Mouse (Mus musculus) forebrain, postnatal 0 days (tissue): ENCODE data around the gene Plpp7. TPM values are rescaled to one million over a fixed set of nuclear protein-coding genes. Genes with fewer than 3 reads are reported as not detected.

ENCODE experiments used
- ATAC-seq: fragments of 200-750 bp; cut with Nextera tagmentation; 2 replicates; pipeline ENCODE4 v1.8.0; 2017; ENCODE audit warnings: mild to moderate bottlenecking, moderate library complexity
- DNase-seq: peaks from one replicate; pipeline ENCODE4 v3.0.0-alpha.2; 2015
- H3K27ac ChIP-seq: fragments of 300-500 bp; sonication (generic); 2 replicates; pipeline ENCODE4 v1.5.1; 2014; ENCODE audit warnings: low read depth, mild to moderate bottlenecking, antibody characterized with exemption, low read length, moderate library complexity, mixed read lengths
- H3K27me3 ChIP-seq: fragments of 300-500 bp; sonication (generic); 2 replicates; pipeline ENCODE4 v1.6.1; 2014; ENCODE audit warnings: mild to moderate bottlenecking, low read length, mixed read lengths; ENCODE audit not compliant: insufficient read depth
- H3K36me3 ChIP-seq: fragments of 300-500 bp; sonication (generic); 2 replicates; pipeline ENCODE4 v1.6.1; 2014; ENCODE audit warnings: mild to moderate bottlenecking, moderate library complexity; ENCODE audit not compliant: insufficient read depth
- H3K4me1 ChIP-seq: fragments of 300-500 bp; sonication (generic); 2 replicates; pipeline ENCODE4 v1.6.1; 2014; ENCODE audit warnings: antibody characterized with exemption; ENCODE audit not compliant: insufficient read depth
- H3K4me2 ChIP-seq: fragments of 300-500 bp; sonication (generic); 2 replicates; pipeline ENCODE4 v1.6.1; 2014; ENCODE audit warnings: low read depth, mild to moderate bottlenecking, moderate library complexity
- H3K4me3 ChIP-seq: fragments of 300-500 bp; sonication (generic); 2 replicates; pipeline ENCODE4 v1.5.1; 2014; ENCODE audit warnings: low read depth, low read length, mixed read lengths
- H3K9ac ChIP-seq: fragments of 300-500 bp; sonication (generic); 2 replicates; pipeline ENCODE4 v1.6.1; 2014; ENCODE audit warnings: mild to moderate bottlenecking
- H3K9me3 ChIP-seq: fragments of 300-500 bp; sonication (generic); 2 replicates; pipeline ENCODE4 v1.6.1; 2016; ENCODE audit warnings: low read length
- CTCF ChIP-seq: sonication (generic); IDR thresholded peaks from 2 replicates; pipeline ENCODE4 v1.5.1; 2016; ENCODE audit warnings: antibody characterized with exemption, control low read depth, low read depth
- WGBS: fragments of 180-500 bp; shearing (Covaris S2); extraction: QIAGEN DNeasy Blood & Tissue Kit; methylation state at CpG from one replicate; pipeline ENCODE4 v1.1.7; 2014; 5-methylcytosine and 5-hydroxymethylcytosine counted together
- polyA plus RNA-seq: library from polyadenylated mRNA; unstranded; fragments of >200 nt; fragmentation: Nextera tagmentation; extraction: Ambion mirVana; gene quantifications from 2 replicates; pipeline ENCODE4 v1.2.1, GENCODE M21; 2015
- total RNA-seq: library from RNA; depleted of rRNA; stranded (reverse); fragments of >200 nt; gene quantifications from 2 replicates; pipeline ENCODE4 v1.2.3, GENCODE M21; 2014

Gene Plpp7
- total and polyA plus RNA-seq, 2 experiments from 2014 or later = 21.5 to 24.0 TPM

- Histone ChIP-seq H3K4me1 (peaks cover 15% of the 10 kb centered on the region), H3K9ac (peak overlapping the region; percentile 64), H3K4me3 (peak overlapping the region; percentile 50), H3K4me2 (peak overlapping the region; percentile 77), H3K27me3 (no peaks in the 10 kb centered on the region), H3K36me3 (peaks cover 12% of the 10 kb centered on the region; the same call in 1 of the 2 replicates), H3K9me3 (no peaks in the 10 kb centered on the region), H3K27ac (no peak overlapping the region)
- no peak for DNase-seq
- ATAC-seq = no peak
- no peak for TF ChIP-seq CTCF
- 81% methylated on average over 10 of the region's 10 CpGs for whole genome bisulfite sequencing
These were observed 743 bp downstream of the Plpp7 start for GRCm38 (mm10) chr2:32096122-32096420.

GRCm38 (mm10) chr2:32102944-32103343 lies 7.6 kb downstream of the Plpp7 start:
- DNase-seq (no peak), ATAC-seq (no peak)
- no peaks in the 10 kb centered on the region for H3K4me1 ChIP-seq
- no peaks in the 10 kb centered on the region for H3K9me3 ChIP-seq
- TF ChIP-seq CTCF = no peak
- H3K36me3 ChIP-seq = peaks cover 12% of the 10 kb centered on the region; the same call in 1 of the 2 replicates
- H3K27me3 ChIP-seq = no peaks in the 10 kb centered on the region
- H3K9ac ChIP-seq = no peak overlapping the region
- H3K4me3 ChIP-seq = no peak overlapping the region
- no peak overlapping the region for H3K27ac ChIP-seq
- 52% methylated on average over 5 of the region's 5 CpGs for WGBS
- no peak overlapping the region for H3K4me2 ChIP-seq

- Histone ChIP-seq H3K27me3 (no peaks in the 10 kb centered on the region), H3K9me3 (no peaks in the 10 kb centered on the region), H3K4me2 (no peak overlapping the region), H3K9ac (no peak overlapping the region), H3K27ac (no peak overlapping the region), H3K4me1 (no peaks in the 10 kb centered on the region), H3K4me3 (no peak overlapping the region), H3K36me3 (peaks cover 11% of the 10 kb centered on the region; the same call in 1 of the 2 replicates)
- ATAC-seq (no peak), DNase-seq (no peak)
- no peak for TF ChIP-seq CTCF
- WGBS = 73% methylated on average over 7 of the region's 7 CpGs
These were observed 8.2 kb downstream of the Plpp7 start for GRCm38 (mm10) chr2:32103557-32103956.

DNA sequence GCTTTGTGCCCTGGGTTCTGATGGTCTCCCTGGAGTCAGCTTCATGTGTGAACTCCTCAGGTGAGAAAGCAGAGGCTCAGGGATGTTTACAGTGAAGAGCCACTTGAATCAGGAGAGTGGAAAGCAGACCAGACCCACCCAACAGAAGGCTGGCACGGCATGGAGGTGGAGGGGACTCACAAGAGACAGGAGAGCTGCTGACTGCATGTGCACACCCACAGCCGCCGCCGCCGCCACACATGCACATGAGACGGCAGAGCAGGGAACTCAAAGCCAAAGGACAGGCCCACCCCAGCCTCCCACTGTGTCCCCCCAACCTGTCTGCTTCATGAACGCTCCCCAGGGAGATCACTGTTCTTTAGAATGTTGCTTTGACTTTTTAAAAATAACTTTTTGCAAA lies 8.8 kb downstream of the Plpp7 start:
- Histone ChIP-seq H3K4me1 (no peaks in the 10 kb centered on the region), H3K4me3 (no peak overlapping the region), H3K27me3 (no peaks in the 10 kb centered on the region), H3K27ac (no peak overlapping the region), H3K36me3 (peaks cover 12% of the 10 kb centered on the region; the same call in 1 of the 2 replicates), H3K9me3 (no peaks in the 10 kb centered on the region), H3K4me2 (no peak overlapping the region), H3K9ac (no peak overlapping the region)
- 77% methylated on average over 7 of the region's 7 CpGs for WGBS
- DNase-seq (no peak), ATAC-seq (no peak)
- no peak for TF ChIP-seq CTCF

GRCm38 (mm10) chr2:32105117-32105913 lies 10.0 kb downstream of the Plpp7 start:
- ATAC-seq (no peak; the same call in 1 of the 2 replicates), DNase-seq (no peak)
- peaks cover 14% of the 10 kb centered on the region for H3K36me3 ChIP-seq
- no peak overlapping the region for H3K27ac ChIP-seq
- H3K4me2 ChIP-seq = no peak overlapping the region
- WGBS = 63% methylated on average over 16 of the region's 16 CpGs
- no peaks in the 10 kb centered on the region for H3K9me3 ChIP-seq
- H3K9ac ChIP-seq = no peak overlapping the region
- H3K4me1 ChIP-seq = no peaks in the 10 kb centered on the region
- H3K27me3 ChIP-seq = no peaks in the 10 kb centered on the region
- H3K4me3 ChIP-seq = no peak overlapping the region
- TF ChIP-seq CTCF = no peak

GRCm38 (mm10) chr2:32105930-32106329 lies 10.6 kb downstream of the Plpp7 start:
- DNase-seq = no peak
- no peak for TF ChIP-seq CTCF
- WGBS = 84% methylated on average over 7 of the region's 7 CpGs
- Histone ChIP-seq H3K27ac (no peak overlapping the region), H3K4me1 (no peaks in the 10 kb centered on the region), H3K9me3 (no peaks in the 10 kb centered on the region), H3K4me3 (no peak overlapping the region), H3K27me3 (no peaks in the 10 kb centered on the region), H3K4me2 (no peak overlapping the region), H3K36me3 (peaks cover 9% of the 10 kb centered on the region; the same call in 1 of the 2 replicates), H3K9ac (no peak overlapping the region)
- no peak for ATAC-seq

GRCm38 (mm10) chr2:32111268-32111667 lies 15.9 kb downstream of the Plpp7 start:
- WGBS = 94% methylated on average over 1 of the region's 1 CpGs
- no peak for ATAC-seq
- H3K4me1 ChIP-seq = no peaks in the 10 kb centered on the region
- no peak overlapping the region for H3K4me2 ChIP-seq
- H3K9ac ChIP-seq = no peak overlapping the region
- peaks cover 9% of the 10 kb centered on the region; the same call in 1 of the 2 replicates for H3K36me3 ChIP-seq
- no peak overlapping the region for H3K27ac ChIP-seq
- no peak for DNase-seq
- H3K4me3 ChIP-seq = no peak overlapping the region
- no peaks in the 10 kb centered on the region for H3K9me3 ChIP-seq
- TF ChIP-seq CTCF = no peak
- no peaks in the 10 kb centered on the region for H3K27me3 ChIP-seq
